Mouse (Mus musculus) intestine, embryonic 16.5 days (tissue): ENCODE measurements around the gene Gm9803. TPM values are rescaled to one million over a fixed set of nuclear protein-coding genes. Genes with fewer than 3 reads are reported as not detected.
A peak's percentile ranks its signal among the peaks of the same experiment; 100 is the strongest.

Experiments used
- ATAC-seq: fragments of 200-750 bp; cut with Nextera tagmentation; 2 replicates; pipeline ENCODE4 v1.8.0; 2017; ENCODE audit warnings: moderate TSS enrichment, moderate library complexity
- H3K27ac ChIP-seq: fragments of 300-500 bp; sonication (generic); 2 replicates; pipeline ENCODE4 v1.5.1; 2014; ENCODE audit warnings: mild to moderate bottlenecking, low read length
- H3K27me3 ChIP-seq: fragments of 300-500 bp; sonication (generic); replicated peaks from 2 replicates; pipeline ENCODE4 v1.6.1; 2014; ENCODE audit warnings: low read length, control low read depth, mixed read lengths; ENCODE audit not compliant: control insufficient read depth, insufficient read depth
- H3K36me3 ChIP-seq: fragments of 300-500 bp; sonication (generic); 2 replicates; pipeline ENCODE4 v1.6.1; 2014; ENCODE audit warnings: low read length, control low read depth; ENCODE audit not compliant: control insufficient read depth, insufficient read depth
- H3K4me1 ChIP-seq: fragments of 300-500 bp; sonication (generic); 2 replicates; pipeline ENCODE4 v1.6.1; 2014; ENCODE audit warnings: low read length, control low read depth, mixed read lengths; ENCODE audit not compliant: control insufficient read depth, insufficient read depth
- H3K4me2 ChIP-seq: fragments of 300-500 bp; sonication (generic); 2 replicates; pipeline ENCODE4 v1.6.1; 2014; ENCODE audit warnings: low read depth, low read length, control low read depth
- H3K4me3 ChIP-seq: fragments of 300-500 bp; sonication (generic); 2 replicates; pipeline ENCODE4 v1.5.1; 2014; ENCODE audit warnings: mild to moderate bottlenecking, low read length
- H3K9ac ChIP-seq: fragments of 300-500 bp; sonication (generic); 2 replicates; pipeline ENCODE4 v1.6.1; 2014; ENCODE audit warnings: low read depth, low read length
- H3K9me3 ChIP-seq: fragments of 300-500 bp; sonication (generic); 2 replicates; pipeline ENCODE4 v1.6.1; 2016; ENCODE audit warnings: low read length, control low read depth; ENCODE audit not compliant: control insufficient read depth
- WGBS: fragments of 180-500 bp; shearing (Covaris S2); extraction: QIAGEN DNeasy Blood & Tissue Kit; methylation state at CpG from one replicate; pipeline ENCODE4 v1.1.7; 2014; 5-methylcytosine and 5-hydroxymethylcytosine counted together
- polyA plus RNA-seq: library from polyadenylated mRNA; unstranded; fragments of >200 nt; fragmentation: Nextera tagmentation; extraction: Ambion mirVana; gene quantifications from 2 replicates; pipeline ENCODE4 v1.2.1, GENCODE M21; 2015

Gm9803 gene
- polyA plus RNA-seq, 1 experiment from 2014 or later = 12.6 TPM

- 93% methylated on average over 4 of the region's 4 CpGs for WGBS
- peaks cover 8% of the 10 kb centered on the region for H3K36me3 ChIP-seq
- no peak for ATAC-seq
- no peaks in the 10 kb centered on the region for H3K27me3 ChIP-seq
- no peaks in the 10 kb centered on the region for H3K4me1 ChIP-seq
- H3K9ac ChIP-seq = no peak overlapping the region
- no peak overlapping the region for H3K4me2 ChIP-seq
- H3K4me3 ChIP-seq = no peak overlapping the region
- H3K9me3 ChIP-seq = no peaks in the 10 kb centered on the region
- H3K27ac ChIP-seq = no peak overlapping the region
These were observed 21.3 kb upstream of the Gm9803 start for GRCm38 (mm10) chr10:43502599-43502998.

- no peak overlapping the region for H3K4me3 ChIP-seq
These were observed 19.6 kb upstream of the Gm9803 start for GRCm38 (mm10) chr10:43504291-43504690.

GRCm38 (mm10) chr10:43507051-43507450 lies 16.8 kb upstream of the Gm9803 start:
- H3K36me3 ChIP-seq = peaks cover 22% of the 10 kb centered on the region
- H3K27ac ChIP-seq = no peak overlapping the region
- H3K4me3 ChIP-seq = no peak overlapping the region
- H3K27me3 ChIP-seq = no peaks in the 10 kb centered on the region
- H3K9me3 ChIP-seq = no peaks in the 10 kb centered on the region
- H3K9ac ChIP-seq = no peak overlapping the region
- no peaks in the 10 kb centered on the region for H3K4me1 ChIP-seq
- no peak for ATAC-seq
- 68% methylated on average over 4 of the region's 4 CpGs for WGBS
- no peak overlapping the region for H3K4me2 ChIP-seq

More at GRCm38 (mm10) chr10:43504291-43504690, 19.6 kb upstream of the Gm9803 start:
- Histone ChIP-seq H3K27ac (no peak overlapping the region), H3K4me1 (no peaks in the 10 kb centered on the region), H3K27me3 (no peaks in the 10 kb centered on the region), H3K9ac (no peak overlapping the region), H3K36me3 (0 out of 2 replicates have a peak, but pooled peaks cover 2% of the 10 kb centered on the region), H3K9me3 (no peaks in the 10 kb centered on the region), H3K4me2 (no peak overlapping the region)
- ATAC-seq = no peak
- 73% methylated on average over 1 of the region's 1 CpGs for WGBS

- no peaks in the 10 kb centered on the region for H3K27me3 ChIP-seq
- no peaks in the 10 kb centered on the region for H3K4me1 ChIP-seq
- H3K36me3 ChIP-seq = peaks cover 22% of the 10 kb centered on the region
- no peak overlapping the region for H3K27ac ChIP-seq
- H3K9ac ChIP-seq = no peak overlapping the region
- no peaks in the 10 kb centered on the region for H3K9me3 ChIP-seq
- WGBS = 95% methylated on average over 7 of the region's 7 CpGs
- H3K4me2 ChIP-seq = no peak overlapping the region
- H3K4me3 ChIP-seq = no peak overlapping the region
- no peak for ATAC-seq
These were observed 14.7 kb upstream of the Gm9803 start for GRCm38 (mm10) chr10:43509228-43509627.

- Histone ChIP-seq H3K9me3 (no peaks in the 10 kb centered on the region), H3K27me3 (no peaks in the 10 kb centered on the region), H3K4me2 (no peak overlapping the region), H3K27ac (no peak overlapping the region), H3K36me3 (peaks cover 27% of the 10 kb centered on the region), H3K4me1 (peaks cover 13% of the 10 kb centered on the region), H3K4me3 (no peak overlapping the region), H3K9ac (no peak overlapping the region)
- WGBS = 84% methylated on average over 10 of the region's 10 CpGs
- ATAC-seq = no peak
These were observed 10.9 kb upstream of the Gm9803 start for GRCm38 (mm10) chr10:43512976-43513375.

- no peak overlapping the region; the same call in 1 of the 2 replicates for H3K9ac ChIP-seq
- no peaks in the 10 kb centered on the region for H3K9me3 ChIP-seq
- ATAC-seq = peak; percentile 80
- H3K4me2 ChIP-seq = 0 out of 2 replicates have a peak overlapping the region, but pooled peaks have one; percentile 14
- WGBS = 53% methylated on average over 6 of the region's 6 CpGs
- H3K4me1 ChIP-seq = peaks cover 13% of the 10 kb centered on the region
- no peak overlapping the region for H3K4me3 ChIP-seq
- 0 out of 2 replicates have a peak, but pooled peaks cover 4% of the 10 kb centered on the region for H3K36me3 ChIP-seq
- H3K27ac ChIP-seq = peak overlapping the region; percentile 61
- H3K27me3 ChIP-seq = no peaks in the 10 kb centered on the region
These were observed 6.8 kb upstream of the Gm9803 start for GRCm38 (mm10) chr10:43516992-43517660.

- Histone ChIP-seq H3K4me1 (peaks cover 13% of the 10 kb centered on the region), H3K36me3 (0 out of 2 replicates have a peak, but pooled peaks cover 4% of the 10 kb centered on the region), H3K4me2 (no peak overlapping the region), H3K4me3 (no peak overlapping the region), H3K27ac (peak overlapping the region; percentile 61), H3K27me3 (no peaks in the 10 kb centered on the region), H3K9me3 (no peaks in the 10 kb centered on the region), H3K9ac (no peak overlapping the region)
- WGBS = 56% methylated on average over 4 of the region's 4 CpGs
- ATAC-seq = peak; percentile 13; the same call in 1 of the 2 replicates
These were observed 6.0 kb upstream of the Gm9803 start for GRCm38 (mm10) chr10:43517836-43518235.

GRCm38 (mm10) chr10:43518368-43518767 lies 5.5 kb upstream of the Gm9803 start:
- Histone ChIP-seq H3K4me2 (no peak overlapping the region), H3K27ac (peak overlapping the region; percentile 61), H3K4me1 (peaks cover 13% of the 10 kb centered on the region)

GRCm38 (mm10) chr10:43519977-43520376 lies 3.9 kb upstream of the Gm9803 start:
- H3K27me3 ChIP-seq = no peaks in the 10 kb centered on the region
- no peak overlapping the region for H3K27ac ChIP-seq
- no peak overlapping the region for H3K9ac ChIP-seq
- H3K9me3 ChIP-seq = no peaks in the 10 kb centered on the region
- 93% methylated on average over 2 of the region's 2 CpGs for WGBS
- peaks cover 7% of the 10 kb centered on the region; the same call in 1 of the 2 replicates for H3K36me3 ChIP-seq
- ATAC-seq = no peak
- H3K4me1 ChIP-seq = peaks cover 13% of the 10 kb centered on the region
- H3K4me2 ChIP-seq = no peak overlapping the region
- H3K4me3 ChIP-seq = no peak overlapping the region

More at GRCm38 (mm10) chr10:43518368-43518767, 5.5 kb upstream of the Gm9803 start:
- peak; percentile 77 for ATAC-seq
- H3K36me3 ChIP-seq = 0 out of 2 replicates have a peak, but pooled peaks cover 4% of the 10 kb centered on the region
- 45% methylated on average over 13 of the region's 13 CpGs for WGBS
- H3K9me3 ChIP-seq = no peaks in the 10 kb centered on the region
- H3K4me3 ChIP-seq = peak overlapping the region; percentile 10; the same call in 1 of the 2 replicates
- no peak overlapping the region for H3K9ac ChIP-seq
- H3K27me3 ChIP-seq = no peaks in the 10 kb centered on the region
